Mouse (Mus musculus): ENCODE measurements around the gene Rcbtb2.

DNA sequence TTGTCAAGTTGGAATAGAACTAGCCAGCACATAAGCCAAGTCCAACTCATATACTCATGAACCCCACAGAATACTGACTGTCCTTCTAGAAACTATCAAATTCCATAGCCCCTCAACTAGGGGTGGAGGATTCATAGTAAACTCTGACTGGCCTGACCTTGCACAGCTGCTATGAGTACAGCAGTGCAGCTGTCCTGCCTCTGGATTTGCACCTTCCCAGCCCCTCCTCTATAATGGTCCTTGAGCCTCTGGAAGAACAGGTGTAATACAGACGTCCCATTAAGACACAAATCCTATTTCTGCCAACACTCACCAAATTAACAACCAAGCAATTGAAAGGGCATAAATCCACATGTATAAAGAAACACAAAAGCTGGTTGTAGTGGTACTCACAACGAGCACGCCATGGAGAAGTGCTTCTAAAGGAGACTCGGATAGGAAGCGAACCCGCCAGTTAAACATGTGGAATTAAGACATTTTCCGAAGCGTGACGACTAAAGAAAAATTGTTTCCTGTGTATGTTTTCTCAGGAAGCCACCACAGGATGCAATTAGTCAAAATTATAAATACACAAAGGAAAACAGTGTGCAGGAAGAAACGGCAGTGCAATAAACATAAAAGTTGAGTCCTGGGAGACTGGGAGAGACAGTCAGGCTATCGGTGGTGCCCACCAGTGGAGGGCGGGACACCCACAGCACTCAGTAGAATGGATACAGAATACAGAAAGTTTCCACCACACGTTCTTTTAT is 27.9 kb upstream of the Rcbtb2 start:
- no peak for TF ChIP-seq CTCF (IDR thresholded peaks at IDR 0.05; ENCODE audit: extremely low read depth, insufficient read depth, insufficient read length, insufficient replicate concordance)
- no peak for TF ChIP-seq POLR2A (IDR thresholded peaks at IDR 0.05; ENCODE audit: low read depth, low read length)
